Mouse (Mus musculus) ES-Bruce4 (cell line): ENCODE results near the gene Cebpz. TPM values are rescaled to one million over a fixed set of nuclear protein-coding genes. Genes with fewer than 3 reads are reported as not detected.

Experiments used
- H3K27ac ChIP-seq: 2 replicates; pipeline ENCODE4 v1.5.1; 2012; ENCODE audit warnings: low read length, inconsistent platforms; ENCODE audit not compliant: insufficient read depth
- H3K27me3 ChIP-seq: 2 replicates; pipeline ENCODE4 v1.6.1; 2012; ENCODE audit warnings: mild to moderate bottlenecking, low read length, inconsistent platforms; ENCODE audit not compliant: control insufficient read depth, poor library complexity, insufficient read depth, severe bottlenecking
- H3K36me3 ChIP-seq: 2 replicates; pipeline ENCODE4 v1.6.1; 2012; ENCODE audit warnings: inconsistent platforms, mild to moderate bottlenecking, low read length, moderate library complexity; ENCODE audit not compliant: control insufficient read depth, poor library complexity, insufficient read depth, severe bottlenecking
- H3K4me1 ChIP-seq: one replicate; pipeline ENCODE4 v1.8.1; 2011; ENCODE audit warnings: low read length; ENCODE audit not compliant: control insufficient read depth, insufficient read depth
- H3K4me3 ChIP-seq: 2 replicates; pipeline ENCODE4 v1.5.1; 2011; ENCODE audit warnings: low read depth, mild to moderate bottlenecking, low read length
- H3K9ac ChIP-seq: 2 replicates; pipeline ENCODE4 v1.6.1; 2012; ENCODE audit warnings: low read depth, mild to moderate bottlenecking, inconsistent platforms; ENCODE audit not compliant: poor library complexity, severe bottlenecking
- H3K9me3 ChIP-seq: replicated peaks from 2 replicates; pipeline ENCODE4 v1.6.1; 2012; ENCODE audit warnings: mild to moderate bottlenecking, low read length, inconsistent platforms; ENCODE audit not compliant: control insufficient read depth, poor library complexity, insufficient read depth, severe bottlenecking
- CTCF ChIP-seq: IDR thresholded peaks from one replicate; pipeline ENCODE4 v1.8.1; 2011; ENCODE audit warnings: low read depth, low read length
- EP300 ChIP-seq: IDR thresholded peaks from 2 replicates; pipeline ENCODE4 v1.6.1; 2011; ENCODE audit warnings: low read depth, low read length; ENCODE audit not compliant: insufficient read depth
- POLR2A ChIP-seq: IDR thresholded peaks from one replicate; pipeline ENCODE4 v1.8.1; 2011; ENCODE audit warnings: low read length; ENCODE audit not compliant: insufficient read depth
- polyA plus RNA-seq: library from polyadenylated mRNA; stranded (reverse); fragments of >200 nt; gene quantifications from 2 replicates; pipeline ENCODE4 v1.2.4, GENCODE M21; 2011; ENCODE audit warnings: low read depth; ENCODE audit not compliant: missing spikeins, insufficient read depth, insufficient read length

Gene Cebpz
- polyA plus RNA-seq, 1 experiment = 124 TPM

- H3K27me3 ChIP-seq = no peaks in the 10 kb centered on the region
- H3K9ac ChIP-seq = peak within 1 kb of the TSS; percentile 79
- H3K36me3 ChIP-seq = no peaks in the 10 kb centered on the region
- H3K9me3 ChIP-seq = no peaks in the 10 kb centered on the region
- peaks cover 2% of the 10 kb centered on the region for H3K4me1 ChIP-seq
- H3K4me3 ChIP-seq = peak within 1 kb of the TSS; percentile 79
- H3K27ac ChIP-seq = no peak within 1 kb of the TSS
- TF ChIP-seq CTCF (no peak), EP300 (no peak), POLR2A (peak; percentile 46)
Observed at GRCm38 (mm10) chr17:78882401-78883112, 54.3 kb downstream of the Cebpz start, which contains the start of gene Eif2ak2. Eif2ak2 (minus strand) TSS chr17:78882573.

DNA sequence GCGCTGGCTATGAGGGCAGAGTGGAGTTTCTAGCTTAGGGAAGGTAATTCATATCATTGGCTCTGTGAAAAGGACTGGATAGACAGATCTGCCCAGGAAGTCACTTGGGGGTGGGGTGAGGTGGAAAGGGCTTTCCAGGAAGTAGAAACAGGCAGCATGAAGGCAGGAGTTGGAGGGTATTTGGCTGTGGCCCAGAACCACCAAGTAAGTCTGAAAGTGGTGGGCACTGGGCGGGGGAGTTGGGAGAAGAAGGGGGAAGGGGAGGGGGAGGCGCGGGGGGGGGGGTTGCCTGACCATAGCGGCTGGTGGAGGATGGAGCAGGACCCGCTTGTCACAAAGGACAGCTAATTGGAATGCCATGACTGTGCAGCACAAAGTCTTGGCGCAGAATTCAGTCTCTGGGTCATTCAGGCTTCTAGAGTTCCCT, 55.0 kb downstream of the Cebpz start:
- peaks cover 2% of the 10 kb centered on the region for H3K4me1 ChIP-seq
- H3K27ac ChIP-seq = no peak overlapping the region
- TF ChIP-seq POLR2A (no peak), EP300 (no peak), CTCF (no peak)
- peak overlapping the region; percentile 79 for H3K4me3 ChIP-seq
- H3K27me3 ChIP-seq = no peaks in the 10 kb centered on the region
- H3K9me3 ChIP-seq = no peaks in the 10 kb centered on the region
- H3K36me3 ChIP-seq = no peaks in the 10 kb centered on the region
- H3K9ac ChIP-seq = peak overlapping the region; percentile 79

DNA sequence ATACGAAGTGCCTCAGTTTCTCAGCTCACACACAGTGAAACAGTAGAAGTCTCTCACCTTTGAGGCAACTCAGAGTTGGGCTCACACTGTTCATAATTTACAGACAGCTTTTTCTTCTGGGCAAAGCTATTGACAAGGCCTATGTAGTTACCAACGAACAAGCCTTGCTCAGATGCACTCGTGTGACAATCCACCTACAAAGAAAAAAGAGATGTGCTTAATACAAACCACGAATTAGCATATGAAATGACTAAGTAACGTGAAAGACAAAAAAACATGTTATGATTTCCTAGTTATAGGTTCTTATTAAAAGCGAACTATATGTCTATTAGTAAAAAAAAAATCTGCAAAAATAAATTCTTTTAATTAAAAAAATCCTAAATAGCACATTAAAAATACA, 63.0 kb downstream of the Cebpz start:
- H3K27me3 ChIP-seq = no peaks in the 10 kb centered on the region
- no peaks in the 10 kb centered on the region for H3K4me1 ChIP-seq
- H3K27ac ChIP-seq = no peak overlapping the region
- no peak overlapping the region for H3K4me3 ChIP-seq
- H3K9me3 ChIP-seq = no peaks in the 10 kb centered on the region
- no peaks in the 10 kb centered on the region for H3K36me3 ChIP-seq
- TF ChIP-seq EP300 (no peak), CTCF (no peak), POLR2A (no peak)
- no peak overlapping the region for H3K9ac ChIP-seq

Other genes with a start within 250 kb of the Cebpz start
- gene Strn, start 199.9 kb downstream of the Cebpz start, polyA plus RNA-seq = 18.4 and 18.7 TPM in 2 replicates
- gene Heatr5b, start 101.7 kb downstream of the Cebpz start, polyA plus RNA-seq = 28.4 and 29.4 TPM in 2 replicates
- gene Gpatch11, start 101.5 kb downstream of the Cebpz start, polyA plus RNA-seq = 38.5 and 38.7 TPM in 2 replicates
- gene Eif2ak2, start 54.5 kb downstream of the Cebpz start, polyA plus RNA-seq = 21.0 and 22.4 TPM in 2 replicates
- gene Sult6b1, start 30.1 kb downstream of the Cebpz start, polyA plus RNA-seq = 6.8 and 7.8 TPM in 2 replicates
- 100 and 101 TPM in 2 replicates for gene Cebpzos, start 20.6 kb downstream of the Cebpz start, polyA plus RNA-seq
- gene Ndufaf7, start 70 bp upstream of the Cebpz start, polyA plus RNA-seq = 54.5 and 64.2 TPM in 2 replicates
- gene Prkd3, start 83.8 kb upstream of the Cebpz start, polyA plus RNA-seq = 36.1 and 37.5 TPM in 2 replicates
- 2.2 and 3.0 TPM in 2 replicates for gene Qpct, start 114.8 kb upstream of the Cebpz start, polyA plus RNA-seq